Mouse (Mus musculus) G1E (cell line): ENCODE data around the gene Cx3cr1.

Experiments
- CTCF ChIP-seq: IDR thresholded peaks from 2 replicates; pipeline ENCODE4 v1.5.1; 2012; ENCODE audit warnings: low read depth, low read length, inconsistent platforms, mixed read lengths
- GATA1 ChIP-seq: IDR thresholded peaks from 2 replicates; pipeline ENCODE4 v1.6.1; 2012; ENCODE audit warnings: borderline replicate concordance, low read length, inconsistent platforms, mixed read lengths
- POLR2AphosphoS5 ChIP-seq: IDR thresholded peaks from 2 replicates; pipeline ENCODE4 v1.6.1; 2012; ENCODE audit warnings: low read depth, low read length, inconsistent platforms; ENCODE audit not compliant: insufficient replicate concordance
- TAL1 ChIP-seq: conservative IDR thresholded peaks from 2 replicates; pipeline ENCODE4 v1.6.1; 2012; ENCODE audit warnings: low read depth, low read length, inconsistent platforms, mixed read lengths

GRCm38 (mm10) chr9:119985881-119986574 lies 83.7 kb downstream of the Cx3cr1 start:
- TF ChIP-seq CTCF (no peak), TAL1 (no peak), GATA1 (no peak), POLR2AphosphoS5 (no peak)
